Mouse (Mus musculus) adrenal gland, postnatal 10 days (tissue): ENCODE data around the gene Wasf3. TPM values are rescaled to one million over a fixed set of nuclear protein-coding genes. Genes with fewer than 3 reads are reported as not detected.
A peak's percentile ranks its signal among the peaks of the same experiment; 100 is the strongest.

Experiments
- DNase-seq: peaks from one replicate; pipeline ENCODE4 v3.0.0; 2021; ENCODE audit warnings: mixed read lengths
- long read RNA-seq, 2 experiments: library from polyadenylated mRNA; stranded (forward); transcript quantifications; one replicate each; pipeline ENCODE4 v2.0.0; 2021
- total RNA-seq, 2 experiments: library from RNA; stranded (reverse); gene quantifications; 2 replicates each; pipeline ENCODE4 v1.2.3; 2021

The Wasf3 gene
- total RNA-seq, result 10 to 100 TPM; 13.8 to 14.0 TPM
- long read RNA-seq, experiment 1, partial matches to known transcripts, result 0 of 3 reads
- long read RNA-seq, experiment 1, other reads (novel, unspliced or antisense), result 3 of 3 reads
- long read RNA-seq, experiment 2, partial matches to known transcripts, result 0 of 5 reads
- long read RNA-seq, experiment 2, other reads (novel, unspliced or antisense), result 5 of 5 reads

DNA sequence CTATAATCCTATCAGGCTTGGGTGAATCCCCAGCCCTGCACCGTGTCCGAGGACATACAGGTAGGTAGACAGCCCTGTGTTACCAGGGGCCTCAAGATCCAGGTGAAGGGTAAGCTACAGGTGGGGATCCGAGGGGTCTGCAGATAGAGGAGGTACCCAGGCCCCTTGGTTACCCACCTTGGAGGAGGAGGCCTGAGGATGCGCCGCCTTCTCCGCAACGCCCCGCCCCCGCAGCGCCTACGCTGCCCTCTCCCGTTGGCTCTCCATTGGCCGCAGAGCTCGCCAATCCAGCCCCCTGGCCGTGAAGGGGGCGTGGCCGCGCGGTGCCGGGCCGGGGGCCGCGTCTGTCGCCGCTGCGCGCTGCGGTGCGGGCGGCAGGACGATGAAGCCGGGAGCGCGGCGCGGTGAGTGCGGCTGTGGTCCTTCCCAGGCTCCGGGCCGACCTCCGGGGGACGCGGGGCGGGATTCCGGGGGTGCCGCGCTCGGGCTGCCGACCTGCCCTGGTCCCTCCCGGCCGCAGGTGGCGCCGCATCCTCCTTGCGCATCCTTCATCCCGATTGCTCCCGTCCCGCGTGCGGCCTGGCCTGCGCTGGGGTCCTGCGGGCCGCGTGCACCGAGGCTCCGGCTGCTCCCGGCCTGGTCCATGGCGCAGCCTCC is at the start of gene Wasf3:
Gene Wasf3 (plus strand): TSS at position 51 of the 657 bp plus-strand sequence.
- DNase-seq, result peak; percentile 89

- no peak for DNase-seq
Measured at GRCm38 (mm10) chr5:146338064-146338463, 46.7 kb upstream of the Wasf3 start.

- DNase-seq, result no peak
Measured at GRCm38 (mm10) chr5:146340037-146340436, 44.7 kb upstream of the Wasf3 start.

DNA sequence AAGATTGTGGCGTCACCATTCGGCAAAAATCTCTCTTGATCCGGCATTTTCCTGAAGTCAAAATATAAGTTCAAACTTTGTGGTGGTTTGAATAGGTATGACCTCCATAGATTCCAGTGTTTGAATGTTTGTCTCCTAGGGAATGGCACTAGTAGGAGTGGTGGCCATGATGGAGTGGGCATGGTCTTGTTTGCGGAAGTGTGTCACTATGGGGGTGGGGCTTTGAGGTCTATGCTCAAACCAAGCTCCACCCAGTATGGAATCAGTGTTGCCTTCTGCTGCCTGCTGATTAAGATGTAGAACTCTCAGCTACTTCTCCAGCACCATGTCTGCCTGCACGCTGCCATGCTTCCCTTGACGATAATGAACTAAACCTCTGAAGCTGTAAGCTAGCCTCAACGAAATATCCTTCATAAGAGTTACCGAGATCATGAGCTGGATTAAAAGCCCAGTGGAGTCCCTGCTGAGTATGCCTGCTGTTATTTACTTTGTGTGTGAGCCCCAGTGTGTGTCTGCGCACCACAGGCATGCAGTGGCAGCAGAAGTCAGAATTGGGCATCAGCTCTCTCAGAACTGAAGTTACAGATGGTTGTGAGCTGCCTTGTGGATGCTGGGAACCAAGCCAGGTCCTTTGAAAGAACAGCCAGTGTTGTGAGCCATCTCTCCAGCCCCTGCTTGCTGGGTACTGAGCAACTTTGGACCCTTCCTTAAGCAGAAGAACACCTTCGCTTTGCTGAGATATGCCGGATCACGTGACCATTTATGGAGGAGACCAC is 39.7 kb upstream of the Wasf3 start:
- no peak for DNase-seq

- DNase-seq, result no peak
Measured at GRCm38 (mm10) chr5:146347081-146347480, 37.7 kb upstream of the Wasf3 start.

DNA sequence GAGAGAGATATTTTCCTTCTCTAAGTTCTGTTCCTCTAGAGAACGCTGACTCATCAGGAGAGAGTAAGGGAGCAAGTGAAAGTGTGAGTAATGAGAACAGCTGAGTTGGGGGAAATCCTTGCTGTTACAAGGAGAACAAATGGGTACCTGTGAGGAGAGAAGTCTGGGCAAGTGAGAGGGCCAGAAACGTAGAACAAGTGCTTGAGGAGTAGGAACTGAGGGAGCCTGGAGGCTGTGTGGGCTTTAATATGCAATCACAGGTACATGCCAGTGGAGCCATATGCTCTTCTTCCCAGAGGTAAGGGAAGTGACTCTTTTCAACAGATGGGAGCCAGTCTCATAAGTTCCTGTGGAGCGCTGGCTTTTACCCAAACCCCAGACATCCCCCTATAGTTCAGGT is 35.6 kb upstream of the Wasf3 start:
- no peak for DNase-seq

GRCm38 (mm10) chr5:146350784-146351183 is 34.0 kb upstream of the Wasf3 start:
- no peak for DNase-seq

DNA sequence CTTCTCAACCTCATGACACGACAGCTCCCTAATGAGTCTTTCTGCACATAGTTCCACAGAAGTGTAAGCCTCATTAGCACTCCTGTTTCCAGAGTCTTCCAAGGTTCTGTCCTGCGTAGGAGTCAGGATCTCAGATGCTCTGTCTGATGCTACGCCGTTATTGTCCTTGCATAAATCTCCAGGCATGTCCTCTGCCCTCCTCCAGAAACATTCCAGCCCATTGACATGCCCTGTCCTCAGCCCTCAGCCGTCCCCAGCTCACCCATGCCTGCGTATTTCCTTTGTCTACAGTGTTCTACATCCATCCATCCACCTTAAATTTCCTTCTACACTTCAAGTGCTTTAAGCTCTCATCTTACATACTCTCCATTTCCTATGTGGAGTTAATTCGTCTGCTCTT is 32.8 kb upstream of the Wasf3 start:
- DNase-seq, result peak; percentile 26

DNA sequence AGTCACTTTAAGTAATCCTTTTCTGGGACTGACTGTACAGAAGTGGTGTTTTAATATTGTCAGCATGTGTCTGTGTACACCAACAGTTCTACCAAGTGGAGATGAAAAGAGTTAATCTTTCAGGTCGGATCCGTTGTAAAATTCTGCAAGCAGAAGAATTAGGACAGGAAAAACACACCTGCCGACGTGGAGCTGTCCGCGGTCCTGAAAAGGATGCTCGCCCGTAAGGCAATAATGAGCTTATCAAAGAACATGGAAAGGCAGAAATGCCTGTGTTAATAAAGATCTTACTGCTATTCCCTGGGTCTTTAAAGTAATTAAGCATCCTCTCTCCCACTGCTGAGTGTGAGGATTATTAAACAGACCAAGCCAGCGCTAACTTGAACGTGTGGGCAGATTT is 24.4 kb upstream of the Wasf3 start:
- DNase-seq, result peak; percentile 49

GRCm38 (mm10) chr5:146362711-146363110 is 22.1 kb upstream of the Wasf3 start:
- DNase-seq, result peak; percentile 21

GRCm38 (mm10) chr5:146368356-146368755 is 16.4 kb upstream of the Wasf3 start:
- DNase-seq, result no peak

DNA sequence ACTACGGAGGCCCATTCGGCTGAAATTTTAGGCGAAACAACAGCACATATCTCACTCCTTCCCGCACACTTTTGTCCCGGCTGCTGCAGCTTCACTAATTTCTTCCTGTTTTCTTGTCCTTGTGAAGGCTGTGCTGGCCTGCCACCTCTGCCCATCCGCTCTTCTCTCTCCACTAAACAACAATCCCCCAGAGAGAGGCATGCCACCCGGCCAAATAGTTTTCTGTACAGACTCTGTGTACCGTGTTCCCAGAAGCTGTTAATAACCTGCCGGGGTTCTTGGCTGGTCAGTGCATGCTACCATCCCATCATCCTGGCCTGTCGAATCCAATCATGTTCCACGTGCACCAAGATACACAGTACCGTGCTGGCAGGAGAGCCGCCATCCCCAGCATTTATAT is 15.8 kb upstream of the Wasf3 start:
- DNase-seq, result no peak

- DNase-seq, result no peak
Measured at GRCm38 (mm10) chr5:146370794-146371193, 14.0 kb upstream of the Wasf3 start.

DNA sequence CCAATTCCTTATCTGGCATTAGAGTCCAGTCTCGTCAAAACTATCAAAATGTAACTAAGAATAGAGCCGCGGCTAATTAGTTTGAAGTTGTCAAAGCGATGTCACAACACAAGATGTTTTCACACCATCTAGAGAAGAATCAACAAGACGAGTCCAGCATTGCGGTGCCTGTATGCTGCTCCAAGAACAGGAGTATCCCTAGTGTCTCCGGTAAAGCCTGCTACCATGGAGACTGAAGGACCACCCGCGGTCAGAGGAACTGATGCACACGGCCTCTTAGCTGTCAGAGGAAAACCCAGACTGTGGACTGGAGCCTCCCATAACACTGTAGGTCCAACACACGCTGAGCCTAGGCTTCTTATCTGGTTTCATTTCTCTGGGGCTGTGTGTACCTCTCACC is 11.5 kb upstream of the Wasf3 start:
- no peak for DNase-seq

GRCm38 (mm10) chr5:146376601-146377000 is 8.2 kb upstream of the Wasf3 start:
- DNase-seq, result peak; percentile 44

GRCm38 (mm10) chr5:146380041-146380440 is 4.7 kb upstream of the Wasf3 start:
- DNase-seq, result no peak

GRCm38 (mm10) chr5:146382268-146382667 is 2.5 kb upstream of the Wasf3 start:
- DNase-seq, result no peak

- no peak for DNase-seq
Measured at GRCm38 (mm10) chr5:146383401-146383800, 1.4 kb upstream of the Wasf3 start.

DNA sequence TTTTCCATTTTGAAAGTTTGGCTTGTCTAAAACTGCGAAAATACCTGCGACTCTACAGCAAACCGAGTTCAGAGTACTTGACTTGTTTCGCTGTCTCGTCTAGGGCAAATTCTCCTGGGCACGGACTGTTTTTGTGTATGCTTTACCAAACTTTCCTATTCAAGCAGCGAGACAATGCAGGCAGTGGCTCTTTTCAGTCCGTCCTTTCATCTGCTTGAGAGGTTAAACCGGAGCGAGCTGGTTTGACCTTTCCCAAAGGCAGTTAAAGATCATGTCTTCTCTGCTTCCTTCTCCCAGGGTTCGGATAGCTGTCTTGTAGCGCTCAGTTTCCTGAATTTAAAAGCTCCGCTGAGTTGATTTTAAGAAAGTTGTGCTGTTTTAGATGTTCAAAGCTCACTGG is 1.2 kb downstream of the Wasf3 start:
- no peak for DNase-seq

DNA sequence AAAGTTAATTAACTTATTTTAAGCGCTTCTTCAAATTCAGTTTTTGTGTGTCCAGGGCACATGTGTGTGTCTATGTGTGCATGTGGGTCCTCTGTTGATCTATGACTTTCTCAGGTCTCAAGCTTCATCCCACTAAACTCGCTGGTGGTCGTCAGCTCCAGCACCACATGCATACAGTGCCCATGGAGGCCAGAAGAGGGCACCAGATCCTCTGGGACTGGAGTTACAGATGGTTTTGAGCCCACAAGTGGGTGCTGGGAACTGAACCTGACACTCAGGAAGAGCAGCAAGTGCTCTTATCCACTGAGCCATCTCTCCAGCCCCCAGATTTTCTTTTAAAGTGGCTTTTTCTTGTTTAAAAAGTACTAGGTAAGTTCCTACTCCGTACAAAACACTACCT is 2.1 kb downstream of the Wasf3 start:
- DNase-seq, result no peak

DNA sequence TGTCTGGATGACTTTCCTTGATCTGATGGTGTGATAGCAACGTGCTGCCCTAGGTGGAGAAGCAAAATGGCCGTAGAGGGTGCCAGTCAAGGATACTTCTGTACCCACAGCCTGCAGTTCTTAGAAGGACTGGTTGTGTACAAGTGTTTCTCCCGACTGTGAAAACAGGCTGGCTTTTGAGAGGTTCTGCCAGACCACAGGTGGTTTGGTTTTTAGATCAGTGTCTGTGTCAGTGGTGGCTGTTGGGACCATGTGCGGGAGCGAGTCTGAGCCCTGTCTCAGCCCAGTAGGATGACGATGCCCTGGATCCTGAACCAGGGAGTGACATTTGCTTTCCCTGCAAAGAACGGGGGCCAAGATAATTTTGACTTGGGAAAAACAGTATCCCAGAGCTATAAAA is 9.8 kb downstream of the Wasf3 start:
- DNase-seq, result no peak

GRCm38 (mm10) chr5:146397253-146397652 is 12.5 kb downstream of the Wasf3 start:
- no peak for DNase-seq

- no peak for DNase-seq
Measured at GRCm38 (mm10) chr5:146398386-146399115, 13.8 kb downstream of the Wasf3 start.
